Mouse (Mus musculus) telencephalon, adult 2 months (tissue): ENCODE data around the gene Zbtb12.
"Not testable (repeated sequence)": the region's sequence is repeated elsewhere in the genome, so short reads cannot be mapped to it uniquely, and the experiment has no call there.

ENCODE experiments used
- DNase-seq: peaks from one replicate; pipeline ENCODE4 v3.0.0-alpha.2; 2011; ENCODE audit warnings: low read depth, low spot score

Zbtb12 gene

GRCm38 (mm10) chr17:34879336-34879879, at the start of gene Zbtb12:
Zbtb12 (plus strand) TSS chr17:34879483.
- DNase-seq = no peak

GRCm38 (mm10) chr17:34830776-34831175, 48.5 kb upstream of the Zbtb12 start:
- DNase-seq = not testable (repeated sequence)

- DNase-seq = no peak
Observed at GRCm38 (mm10) chr17:34836155-34836855, 43.0 kb upstream of the Zbtb12 start.

GRCm38 (mm10) chr17:34836856-34837221, 42.4 kb upstream of the Zbtb12 start, which contains the start of the genes Stk19 and Dxo:
Stk19 (minus strand) TSS chr17:34836945.
Dxo (plus strand) TSS chr17:34837019.
- peak; percentile 97 for DNase-seq

GRCm38 (mm10) chr17:34837464-34838324, 41.6 kb upstream of the Zbtb12 start:
- DNase-seq = no peak

- no peak for DNase-seq
Observed at GRCm38 (mm10) chr17:34838785-34839184, 40.5 kb upstream of the Zbtb12 start.

GRCm38 (mm10) chr17:34840736-34841307, 38.5 kb upstream of the Zbtb12 start:
- DNase-seq = no peak

GRCm38 (mm10) chr17:34844884-34845283, 34.4 kb upstream of the Zbtb12 start:
- DNase-seq = no peak

- no peak for DNase-seq
Observed at GRCm38 (mm10) chr17:34847192-34847591, 32.1 kb upstream of the Zbtb12 start.

- DNase-seq = no peak
Observed at GRCm38 (mm10) chr17:34847615-34848014, 31.7 kb upstream of the Zbtb12 start.

- peak; percentile 93 for DNase-seq
Observed at GRCm38 (mm10) chr17:34849722-34850516, 29.4 kb upstream of the Zbtb12 start, which contains the start of the genes Skiv2l and Nelfe. Skiv2l (minus strand) TSS chr17:34850210. Nelfe (plus strand) TSS chr17:34850391.

- no peak for DNase-seq
Observed at GRCm38 (mm10) chr17:34850517-34851125, 28.7 kb upstream of the Zbtb12 start.

GRCm38 (mm10) chr17:34853511-34853910, 25.8 kb upstream of the Zbtb12 start:
- no peak for DNase-seq

- no peak for DNase-seq
Observed at GRCm38 (mm10) chr17:34854761-34855160, 24.5 kb upstream of the Zbtb12 start.

- DNase-seq = no peak
Observed at GRCm38 (mm10) chr17:34855825-34856224, 23.5 kb upstream of the Zbtb12 start.

- DNase-seq = no peak
Observed at GRCm38 (mm10) chr17:34858670-34859069, 20.6 kb upstream of the Zbtb12 start.

GRCm38 (mm10) chr17:34860514-34860913, 18.8 kb upstream of the Zbtb12 start:
- no peak for DNase-seq

GRCm38 (mm10) chr17:34861704-34862415, 17.4 kb upstream of the Zbtb12 start:
- no peak for DNase-seq

GRCm38 (mm10) chr17:34862416-34863081, 16.7 kb upstream of the Zbtb12 start, which contains the start of gene Cfb:
Cfb (minus strand) TSS chr17:34862518.
- no peak for DNase-seq
